Mouse (Mus musculus): Measurements from ENCODE around the gene Psmd1. TPM values are rescaled to one million over a fixed set of nuclear protein-coding genes. Genes with fewer than 3 reads are reported as not detected.

Gene Psmd1
- polyA plus RNA-seq, 1 experiment from 2014 or later: 222 TPM

DNA sequence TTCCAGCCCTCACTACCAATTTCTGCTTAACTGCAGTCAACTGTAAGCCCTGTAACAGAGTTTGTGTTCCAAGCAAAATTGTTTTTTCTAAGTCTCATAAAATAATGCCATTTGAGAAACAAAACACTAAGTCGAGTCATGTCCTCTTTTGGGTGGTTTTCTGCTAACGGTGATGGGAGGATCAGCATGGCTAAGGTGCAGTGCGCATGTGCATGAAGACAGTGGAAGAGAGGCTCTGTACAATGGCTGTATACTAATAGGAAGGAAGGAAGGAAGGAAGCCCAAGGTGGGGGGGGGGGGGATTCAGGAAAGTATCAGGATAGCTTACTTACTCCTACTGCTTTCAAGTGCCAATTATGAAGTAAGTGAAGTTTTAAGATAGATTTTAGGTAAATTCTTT is 50.0 kb downstream of the Psmd1 start:
- Histone ChIP-seq H3K27me3 (ENCODE audit: control insufficient read depth, insufficient read depth, low read length) (no peaks in the 10 kb centered on the region), H3K4me1 (ENCODE audit: control insufficient read depth, insufficient read depth, low read length) (no peaks in the 10 kb centered on the region), H3K27ac (replicated peaks; ENCODE audit: low read depth, low read length) (no peak overlapping the region), H3K36me3 (ENCODE audit: control insufficient read depth, insufficient read depth, low read length) (peaks cover 4% of the 10 kb centered on the region), H3K9me3 (ENCODE audit: control insufficient read depth, low read length) (no peaks in the 10 kb centered on the region), H3K4me2 (ENCODE audit: low read depth, severe bottlenecking) (no peak overlapping the region), H3K9ac (ENCODE audit: low read length) (no peak overlapping the region), H3K4me3 (ENCODE audit: low read depth, low read length) (no peak overlapping the region)
- 96% methylated on average over 3 of the region's 3 CpGs for WGBS
- DNase-seq (ENCODE audit: low spot score) (no peak), ATAC-seq (ENCODE audit: insufficient number of reproducible peaks, low FRiP score, low TSS enrichment, low read depth) (no peak)

- WGBS: 88% methylated on average over 4 of the region's 4 CpGs
These were observed 55.4 kb downstream of the Psmd1 start for GRCm38 (mm10) chr1:86119549-86119948.

GRCm38 (mm10) chr1:86126036-86126435 is 61.8 kb downstream of the Psmd1 start:
- Histone ChIP-seq H3K4me1 (ENCODE audit: control insufficient read depth, insufficient read depth, low read length) (no peaks in the 10 kb centered on the region), H3K36me3 (ENCODE audit: control insufficient read depth, insufficient read depth, low read length) (peaks cover 13% of the 10 kb centered on the region), H3K4me2 (ENCODE audit: low read depth, severe bottlenecking) (no peak overlapping the region), H3K9ac (ENCODE audit: low read length) (no peak overlapping the region), H3K9me3 (ENCODE audit: control insufficient read depth, low read length) (no peaks in the 10 kb centered on the region), H3K27ac (replicated peaks; ENCODE audit: low read depth, low read length) (no peak overlapping the region), H3K4me3 (ENCODE audit: low read depth, low read length) (no peak overlapping the region), H3K27me3 (ENCODE audit: control insufficient read depth, insufficient read depth, low read length) (no peaks in the 10 kb centered on the region)
- 95% methylated on average over 2 of the region's 2 CpGs for WGBS
- no peak for DNase-seq (ENCODE audit: low spot score)
- ATAC-seq (ENCODE audit: insufficient number of reproducible peaks, low FRiP score, low TSS enrichment, low read depth): no peak

More at GRCm38 (mm10) chr1:86119549-86119948, 55.4 kb downstream of the Psmd1 start:
- H3K4me2 ChIP-seq (ENCODE audit: low read depth, severe bottlenecking): no peak overlapping the region
- H3K27ac ChIP-seq (replicated peaks; ENCODE audit: low read depth, low read length): no peak overlapping the region
- H3K4me1 ChIP-seq (ENCODE audit: control insufficient read depth, insufficient read depth, low read length): no peaks in the 10 kb centered on the region
- ATAC-seq (ENCODE audit: insufficient number of reproducible peaks, low FRiP score, low TSS enrichment, low read depth): no peak
- no peaks in the 10 kb centered on the region for H3K9me3 ChIP-seq (ENCODE audit: control insufficient read depth, low read length)
- no peaks in the 10 kb centered on the region for H3K27me3 ChIP-seq (ENCODE audit: control insufficient read depth, insufficient read depth, low read length)
- H3K4me3 ChIP-seq (ENCODE audit: low read depth, low read length): no peak overlapping the region
- peaks cover 9% of the 10 kb centered on the region for H3K36me3 ChIP-seq (ENCODE audit: control insufficient read depth, insufficient read depth, low read length)
- no peak overlapping the region for H3K9ac ChIP-seq (ENCODE audit: low read length)
- no peak for DNase-seq (ENCODE audit: low spot score)

DNA sequence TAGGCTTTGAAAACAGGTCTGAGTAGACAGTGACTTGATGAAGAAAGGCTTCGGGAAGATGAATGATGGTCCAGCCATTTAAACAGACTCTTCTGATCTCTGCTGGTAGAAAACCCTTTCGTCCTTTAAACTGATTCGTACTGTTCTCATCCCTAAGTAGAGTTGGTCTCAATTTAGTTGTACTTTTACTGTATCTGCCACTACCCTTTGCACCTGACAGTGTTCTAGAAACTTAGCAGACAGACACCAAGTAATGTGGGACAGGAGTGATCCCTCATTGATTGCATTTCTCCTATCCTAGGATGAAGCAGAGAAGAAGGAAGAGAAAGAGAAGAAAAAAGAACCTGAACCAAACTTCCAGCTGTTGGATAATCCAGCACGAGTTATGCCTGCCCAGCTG is 69.2 kb downstream of the Psmd1 start, which contains the start of gene Gm21972:
TSS of gene Gm21972 (plus strand) at position 301 of the 400 bp plus-strand sequence.
- DNase-seq (ENCODE audit: low spot score) (no peak), ATAC-seq (ENCODE audit: insufficient number of reproducible peaks, low FRiP score, low TSS enrichment, low read depth) (no peak)
- Histone ChIP-seq H3K9me3 (ENCODE audit: control insufficient read depth, low read length) (no peaks in the 10 kb centered on the region), H3K4me3 (ENCODE audit: low read depth, low read length) (no peak within 1 kb of the TSS), H3K36me3 (ENCODE audit: control insufficient read depth, insufficient read depth, low read length) (peaks cover 15% of the 10 kb centered on the region; the same call in 1 of the 2 replicates), H3K4me1 (ENCODE audit: control insufficient read depth, insufficient read depth, low read length) (no peaks in the 10 kb centered on the region), H3K9ac (ENCODE audit: low read length) (no peak within 1 kb of the TSS), H3K4me2 (ENCODE audit: low read depth, severe bottlenecking) (no peak within 1 kb of the TSS), H3K27ac (replicated peaks; ENCODE audit: low read depth, low read length) (no peak within 1 kb of the TSS), H3K27me3 (ENCODE audit: control insufficient read depth, insufficient read depth, low read length) (no peaks in the 10 kb centered on the region)
- WGBS: 90% methylated on average over 4 of the region's 4 CpGs

GRCm38 (mm10) chr1:86135315-86135714 is 71.1 kb downstream of the Psmd1 start:
- Histone ChIP-seq H3K36me3 (ENCODE audit: control insufficient read depth, insufficient read depth, low read length) (peaks cover 15% of the 10 kb centered on the region; the same call in 1 of the 2 replicates), H3K27me3 (ENCODE audit: control insufficient read depth, insufficient read depth, low read length) (no peaks in the 10 kb centered on the region), H3K4me2 (ENCODE audit: low read depth, severe bottlenecking) (no peak overlapping the region), H3K4me3 (ENCODE audit: low read depth, low read length) (no peak overlapping the region), H3K9ac (ENCODE audit: low read length) (no peak overlapping the region), H3K27ac (replicated peaks; ENCODE audit: low read depth, low read length) (no peak overlapping the region), H3K9me3 (ENCODE audit: control insufficient read depth, low read length) (no peaks in the 10 kb centered on the region), H3K4me1 (ENCODE audit: control insufficient read depth, insufficient read depth, low read length) (no peaks in the 10 kb centered on the region)
- ATAC-seq (ENCODE audit: insufficient number of reproducible peaks, low FRiP score, low TSS enrichment, low read depth) (no peak), DNase-seq (ENCODE audit: low spot score) (no peak)
- 94% methylated on average over 6 of the region's 6 CpGs for WGBS

DNA sequence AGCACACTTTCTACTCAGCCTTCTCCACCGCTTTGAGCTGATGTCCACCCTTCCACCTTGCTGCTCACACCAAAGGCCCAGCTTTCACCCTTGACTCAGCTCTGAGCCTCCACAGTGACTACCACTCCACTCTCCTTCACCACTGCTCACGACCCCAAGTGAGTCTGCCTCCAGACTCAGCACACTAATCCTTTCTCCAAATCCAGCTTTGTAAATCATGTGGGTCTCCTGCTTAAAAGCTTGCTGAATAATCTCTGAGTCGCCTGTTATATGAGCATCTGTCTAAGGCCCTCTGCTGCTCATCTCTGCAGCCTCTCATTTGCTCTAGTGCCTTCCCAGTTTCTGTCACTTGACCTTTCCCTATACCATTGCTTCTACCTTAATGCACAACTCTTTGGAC is 76.9 kb downstream of the Psmd1 start:
- no peaks in the 10 kb centered on the region for H3K27me3 ChIP-seq (ENCODE audit: control insufficient read depth, insufficient read depth, low read length)
- no peak overlapping the region for H3K4me3 ChIP-seq (ENCODE audit: low read depth, low read length)
- H3K4me1 ChIP-seq (ENCODE audit: control insufficient read depth, insufficient read depth, low read length): no peaks in the 10 kb centered on the region
- no peak overlapping the region for H3K9ac ChIP-seq (ENCODE audit: low read length)
- no peaks in the 10 kb centered on the region for H3K9me3 ChIP-seq (ENCODE audit: control insufficient read depth, low read length)
- WGBS: 90% methylated on average over 3 of the region's 3 CpGs
- H3K27ac ChIP-seq (replicated peaks; ENCODE audit: low read depth, low read length): no peak overlapping the region
- DNase-seq (ENCODE audit: low spot score) (no peak), ATAC-seq (ENCODE audit: insufficient number of reproducible peaks, low FRiP score, low TSS enrichment, low read depth) (no peak)
- no peak overlapping the region for H3K4me2 ChIP-seq (ENCODE audit: low read depth, severe bottlenecking)
- H3K36me3 ChIP-seq (ENCODE audit: control insufficient read depth, insufficient read depth, low read length): no peaks in the 10 kb centered on the region; the same call in 1 of the 2 replicates

DNA sequence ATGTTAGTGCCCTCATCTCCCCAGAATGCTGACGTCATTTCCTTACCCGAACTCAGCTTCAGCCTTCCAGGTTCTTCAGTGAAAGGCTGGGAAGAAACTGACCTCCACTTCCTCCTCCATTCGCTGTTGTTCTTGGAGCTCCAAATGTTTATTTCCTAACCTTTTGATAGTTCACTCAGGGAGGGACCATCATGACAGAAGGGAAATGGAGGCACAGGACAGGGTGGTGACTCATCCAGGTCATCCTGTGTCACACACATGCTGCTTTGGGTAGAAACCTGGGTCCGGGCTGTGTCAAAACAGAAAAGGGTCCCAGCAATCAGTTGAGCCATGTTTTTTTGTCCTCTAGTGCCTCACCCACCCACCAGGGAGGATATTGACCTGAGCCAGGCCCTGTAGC is 79.0 kb downstream of the Psmd1 start:
- 87% methylated on average over 4 of the region's 4 CpGs for WGBS
- Histone ChIP-seq H3K4me3 (ENCODE audit: low read depth, low read length) (no peak overlapping the region), H3K27me3 (ENCODE audit: control insufficient read depth, insufficient read depth, low read length) (no peaks in the 10 kb centered on the region), H3K27ac (replicated peaks; ENCODE audit: low read depth, low read length) (no peak overlapping the region), H3K36me3 (ENCODE audit: control insufficient read depth, insufficient read depth, low read length) (no peaks in the 10 kb centered on the region; the same call in 1 of the 2 replicates), H3K9me3 (ENCODE audit: control insufficient read depth, low read length) (no peaks in the 10 kb centered on the region), H3K4me1 (ENCODE audit: control insufficient read depth, insufficient read depth, low read length) (no peaks in the 10 kb centered on the region), H3K4me2 (ENCODE audit: low read depth, severe bottlenecking) (no peak overlapping the region), H3K9ac (ENCODE audit: low read length) (no peak overlapping the region)
- ATAC-seq (ENCODE audit: insufficient number of reproducible peaks, low FRiP score, low TSS enrichment, low read depth): no peak
- no peak for DNase-seq (ENCODE audit: low spot score)

- no peak overlapping the region for H3K4me3 ChIP-seq (ENCODE audit: low read depth, low read length)
- no peak for ATAC-seq (ENCODE audit: insufficient number of reproducible peaks, low FRiP score, low TSS enrichment, low read depth)
- H3K27me3 ChIP-seq (ENCODE audit: control insufficient read depth, insufficient read depth, low read length): no peaks in the 10 kb centered on the region
- no peaks in the 10 kb centered on the region; the same call in 1 of the 2 replicates for H3K36me3 ChIP-seq (ENCODE audit: control insufficient read depth, insufficient read depth, low read length)
- H3K9ac ChIP-seq (ENCODE audit: low read length): no peak overlapping the region
- H3K4me1 ChIP-seq (ENCODE audit: control insufficient read depth, insufficient read depth, low read length): no peaks in the 10 kb centered on the region
- H3K9me3 ChIP-seq (ENCODE audit: control insufficient read depth, low read length): no peaks in the 10 kb centered on the region
- whole genome bisulfite sequencing: 77% methylated on average over 21 of the region's 21 CpGs
- no peak for DNase-seq (ENCODE audit: low spot score)
- no peak overlapping the region for H3K4me2 ChIP-seq (ENCODE audit: low read depth, severe bottlenecking)
- no peak overlapping the region for H3K27ac ChIP-seq (replicated peaks; ENCODE audit: low read depth, low read length)
These were observed 80.1 kb downstream of the Psmd1 start for GRCm38 (mm10) chr1:86144001-86144944.
